11 mouse cellular contexts compared by ENCODE assay signal in genomic region chr11:94172186-94172585, GRCm38 (mm10). TPM values are rescaled to one million over a fixed set of nuclear protein-coding genes. Genes with fewer than 3 reads are reported as not detected.
DNase-seq lines count a peak whose midpoint lies in the region; ATAC-seq and TF ChIP-seq lines count a peak whose summit lies in the region.
"Had no signal": no experiment of that assay in that cellular context is flagged by ENCODE, and none has a peak within 500 bp of the region (broad histone marks: within the 10 kb centered on the region; RNA-seq: fewer than 3 reads in every experiment).

No protein-coding gene starts in this region.

- no peak for TF ChIP-seq EP300 in liver, postnatal 0 days (IDR thresholded peaks at IDR 0.05; ENCODE audit: low read depth)
- no peak for TF ChIP-seq EP300 in stomach, postnatal 0 days (optimal IDR thresholded peaks at IDR 0.05)

- peaks cover 32% of the 10 kb centered on the region for H3K4me1 ChIP-seq in liver, embryonic 13.5 days (replicated peaks)
- H3K4me1 ChIP-seq in liver, postnatal 0 days (ENCODE audit: insufficient read depth) = no peaks in the 10 kb centered on the region
- no peaks in the 10 kb centered on the region for H3K4me1 ChIP-seq in lung, embryonic 14.5 days (ENCODE audit: insufficient read depth)
- H3K4me1 ChIP-seq in stomach, postnatal 0 days (replicated peaks; ENCODE audit: control insufficient read depth, insufficient read depth) = 0 out of 2 replicates have a peak, but pooled peaks cover 2% of the 10 kb centered on the region

- H3K27me3 ChIP-seq in liver, embryonic 13.5 days = 0 out of 2 replicates have a peak, but pooled peaks cover 6% of the 10 kb centered on the region
- no peaks in the 10 kb centered on the region for H3K27me3 ChIP-seq in liver, postnatal 0 days (ENCODE audit: insufficient read depth, low read length)
- H3K27me3 ChIP-seq in lung, embryonic 14.5 days (ENCODE audit: insufficient read depth, low read length) = no peaks in the 10 kb centered on the region
- no peaks in the 10 kb centered on the region for H3K27me3 ChIP-seq in stomach, postnatal 0 days (ENCODE audit: control insufficient read depth, insufficient read depth, low read length)

- DNase-seq in liver, embryonic 13.5 days = no peak
- DNase-seq in liver, postnatal 0 days = no peak
- DNase-seq in kidney, adult 18-20 months = peak; percentile 65
- DNase-seq in lung, embryonic 14.5 days = peak; percentile 31
- peak; percentile 75 for DNase-seq in stomach, postnatal 0 days (ENCODE audit: low spot score)
- DNase-seq in cerebellum, adult 11-12 months = no peak
- no peak for DNase-seq in layer of hippocampus, adult 2 months (ENCODE audit: low spot score in 2 of 2)
- DNase-seq: heart, adult 2 months; thymus, adult 2 months had no signal

- WGBS in liver, embryonic 13.5 days (ENCODE audit: insufficient replicate concordance) = 61% methylated on average over 9 of the region's 9 CpGs
- 75% methylated on average over 9 of the region's 9 CpGs for WGBS in liver, postnatal 0 days (ENCODE audit: insufficient replicate concordance)
- WGBS in lung, embryonic 14.5 days = 58% methylated on average over 9 of the region's 9 CpGs
- 52% methylated on average over 9 of the region's 9 CpGs for WGBS in stomach, postnatal 0 days

- H3K36me3 ChIP-seq in liver, embryonic 13.5 days = no peaks in the 10 kb centered on the region
- no peaks in the 10 kb centered on the region for H3K36me3 ChIP-seq in liver, postnatal 0 days (replicated peaks; ENCODE audit: insufficient read depth, low read length)
- no peaks in the 10 kb centered on the region for H3K36me3 ChIP-seq in lung, embryonic 14.5 days (ENCODE audit: insufficient read depth)
- no peaks in the 10 kb centered on the region for H3K36me3 ChIP-seq in stomach, postnatal 0 days (ENCODE audit: control insufficient read depth, insufficient read depth, low read length)

- no peak overlapping the region for H3K9ac ChIP-seq in liver, embryonic 13.5 days
- H3K9ac ChIP-seq in liver, postnatal 0 days (replicated peaks) = no peak overlapping the region
- no peak overlapping the region for H3K9ac ChIP-seq in lung, embryonic 14.5 days
- H3K9ac ChIP-seq in stomach, postnatal 0 days (ENCODE audit: low read length) = 0 out of 2 replicates have a peak overlapping the region, but pooled peaks have one; percentile 13

- H3K4me3 ChIP-seq in liver, embryonic 13.5 days (replicated peaks) = no peak overlapping the region
- H3K4me3 ChIP-seq in liver, postnatal 0 days (ENCODE audit: low read depth, low read length) = no peak overlapping the region
- H3K4me3 ChIP-seq in lung, embryonic 14.5 days (ENCODE audit: low read depth, low read length) = no peak overlapping the region
- H3K4me3 ChIP-seq in stomach, postnatal 0 days (ENCODE audit: low read depth, low read length) = no peak overlapping the region
- no peak overlapping the region for H3K4me3 ChIP-seq in layer of hippocampus, adult 2 months
- H3K4me3 ChIP-seq: heart, adult 2 months; megakaryocyte, embryonic 14.5 days; myocyte had no signal

- H3K9me3 ChIP-seq in liver, embryonic 13.5 days (replicated peaks) = no peaks in the 10 kb centered on the region
- H3K9me3 ChIP-seq in liver, postnatal 0 days (ENCODE audit: low read length) = no peaks in the 10 kb centered on the region
- no peaks in the 10 kb centered on the region for H3K9me3 ChIP-seq in lung, embryonic 14.5 days (ENCODE audit: low read depth, low read length)
- H3K9me3 ChIP-seq in stomach, postnatal 0 days (ENCODE audit: control insufficient read depth, low read length) = no peaks in the 10 kb centered on the region

- ATAC-seq in liver, embryonic 13.5 days (ENCODE audit: low read depth) = 0 out of 2 replicates have a peak, but pooled peaks have one; percentile 35
- no peak for ATAC-seq in liver, postnatal 0 days
- ATAC-seq in lung, embryonic 14.5 days (ENCODE audit: insufficient read depth) = 0 out of 2 replicates have a peak, but pooled peaks have one; percentile 13
- ATAC-seq in stomach, postnatal 0 days (ENCODE audit: low FRiP score, low TSS enrichment) = peak; percentile 87

- no peak overlapping the region for H3K27ac ChIP-seq in liver, embryonic 13.5 days
- H3K27ac ChIP-seq in liver, postnatal 0 days (ENCODE audit: low read depth) = no peak overlapping the region
- H3K27ac ChIP-seq in lung, embryonic 14.5 days (ENCODE audit: low read depth) = no peak overlapping the region
- peak overlapping the region; percentile 81 for H3K27ac ChIP-seq in stomach, postnatal 0 days (replicated peaks)
- no peak overlapping the region for H3K27ac ChIP-seq in layer of hippocampus, adult 2 months
- H3K27ac ChIP-seq: heart, adult 2 months had no signal

- TF ChIP-seq CTCF in liver, postnatal 0 days (IDR thresholded peaks at IDR 0.05; ENCODE audit: low read depth) = no peak
- TF ChIP-seq CTCF in lung, embryonic 14.5 days (IDR thresholded peaks at IDR 0.05; ENCODE audit: low read depth) = no peak
- no peak for TF ChIP-seq CTCF in stomach, postnatal 0 days (IDR thresholded peaks at IDR 0.05; ENCODE audit: low read depth)
- no peak for TF ChIP-seq CTCF in layer of hippocampus, adult 2 months (conservative IDR thresholded peaks at IDR 0.05)

- no peak overlapping the region for H3K4me2 ChIP-seq in liver, embryonic 13.5 days
- no peak overlapping the region for H3K4me2 ChIP-seq in liver, postnatal 0 days (ENCODE audit: low read depth, low read length)
- H3K4me2 ChIP-seq in lung, embryonic 14.5 days = no peak overlapping the region
- no peak overlapping the region for H3K4me2 ChIP-seq in stomach, postnatal 0 days (replicated peaks; ENCODE audit: low read depth)

RNA-seq across cellular contexts. Expression of gene Tob1, which starts 39.1 kb away (rescaled TPM):
- polyA plus RNA-seq in liver, embryonic 13.5 days (2015; fragmentation: Nextera tagmentation; extraction: Ambion mirVana) = 9.5 and 12.4 TPM in 2 replicates
- 47.8 and 53.1 TPM in 2 replicates for polyA plus RNA-seq in liver, postnatal 0 days (2015; fragmentation: Nextera tagmentation; extraction: Ambion mirVana)
- polyA plus RNA-seq in lung, embryonic 14.5 days (2014; fragmentation: Nextera tagmentation; extraction: Ambion mirVana) = 18.2 and 19.9 TPM in 2 replicates
- polyA plus RNA-seq in stomach, postnatal 0 days (2015; fragmentation: Nextera tagmentation; extraction: Ambion mirVana) = 71.1 and 74.1 TPM in 2 replicates
- total RNA-seq in layer of hippocampus, adult 2 months (2021) = 10 to 100 TPM; 36.6 to 39.2 TPM

Comparison
In these comparisons a context has a peak if more than half of its experiments do, and no peak if none do; other contexts are left out.
1. DNase-seq: peak in kidney, adult 18-20 months (single experiment), lung, embryonic 14.5 days (single experiment) and stomach, postnatal 0 days (single experiment); none in liver, embryonic 13.5 days (single experiment), liver, postnatal 0 days (single experiment), cerebellum, adult 11-12 months (single experiment) and layer of hippocampus, adult 2 months (0 of 2).